Mouse (Mus musculus): ENCODE results near the gene Pcnx. TPM values are rescaled to one million over a fixed set of nuclear protein-coding genes. Genes with fewer than 3 reads are reported as not detected.

The Pcnx gene
- polyA plus RNA-seq, 1 experiment, result 49.0 TPM

DNA sequence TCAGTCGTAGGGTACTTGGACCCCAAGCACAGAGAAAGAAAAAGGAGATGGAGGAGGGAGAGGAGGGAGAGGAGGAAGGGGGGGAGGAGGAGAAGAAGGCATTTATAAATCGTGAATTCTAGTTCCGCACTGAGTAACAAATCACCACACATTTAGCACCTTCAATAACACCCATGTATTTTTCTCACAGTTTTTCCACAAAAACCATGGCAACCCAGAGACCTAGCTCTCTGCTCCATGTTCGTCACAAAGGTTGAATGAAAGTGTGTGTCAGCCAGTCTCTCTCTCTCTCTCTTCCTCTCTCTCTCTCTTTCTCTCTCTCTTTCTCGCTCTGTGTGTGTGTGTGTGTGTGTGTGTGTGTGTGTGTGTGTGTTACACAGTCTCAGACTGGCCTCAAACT lies 22.4 kb upstream of the Pcnx start:
- Histone ChIP-seq H3K4me1 (replicated peaks; ENCODE audit: control insufficient read depth, insufficient read depth, low read length) (no peaks in the 10 kb centered on the region), H3K27me3 (ENCODE audit: control insufficient read depth, insufficient read depth, low read length) (no peaks in the 10 kb centered on the region), H3K4me3 (ENCODE audit: control insufficient read depth, insufficient read depth, low read length) (no peak overlapping the region), H3K27ac (ENCODE audit: control insufficient read depth, insufficient read depth, low read length) (no peak overlapping the region), H3K36me3 (ENCODE audit: control insufficient read depth, insufficient read depth, low read length) (no peaks in the 10 kb centered on the region)
- no peak for TF ChIP-seq POLR2A (IDR thresholded peaks at IDR 0.05; ENCODE audit: control insufficient read depth, extremely low read depth, insufficient read depth, low read length, poor library complexity)
- TF ChIP-seq CTCF (IDR thresholded peaks at IDR 0.05; ENCODE audit: borderline replicate concordance, control insufficient read depth, extremely low read depth, insufficient read depth, low read length, poor library complexity), result no peak
- DNase-seq, result no peak
- WGBS, result 82% methylated on average over 5 of the region's 5 CpGs

DNA sequence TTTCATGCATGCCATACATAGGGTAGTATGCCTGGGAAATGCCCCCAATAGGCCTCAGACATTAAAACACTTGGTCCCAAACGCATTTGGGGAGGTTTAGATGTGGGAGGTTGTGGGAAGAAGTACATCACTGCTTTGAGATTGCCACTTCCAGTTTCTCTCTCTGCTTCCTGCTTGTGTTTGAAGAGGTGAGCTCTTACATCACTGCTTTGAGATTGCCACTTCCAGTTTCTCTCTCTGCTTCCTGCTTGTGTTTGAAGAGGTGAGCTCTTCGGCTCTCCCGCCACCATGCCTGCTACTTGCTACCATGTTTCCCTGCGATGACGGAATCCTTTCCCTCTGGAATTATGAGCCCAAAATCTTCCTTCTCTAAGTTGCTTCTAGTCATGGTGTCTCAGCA lies 20.2 kb upstream of the Pcnx start:
- DNase-seq, result no peak
- WGBS, result 53% methylated on average over 5 of the region's 5 CpGs
- no peaks in the 10 kb centered on the region for H3K36me3 ChIP-seq (ENCODE audit: control insufficient read depth, insufficient read depth, low read length)
- no peak overlapping the region for H3K27ac ChIP-seq (ENCODE audit: control insufficient read depth, insufficient read depth, low read length)
- TF ChIP-seq CTCF (IDR thresholded peaks at IDR 0.05; ENCODE audit: borderline replicate concordance, control insufficient read depth, extremely low read depth, insufficient read depth, low read length, poor library complexity), result no peak
- TF ChIP-seq POLR2A (IDR thresholded peaks at IDR 0.05; ENCODE audit: control insufficient read depth, extremely low read depth, insufficient read depth, low read length, poor library complexity), result no peak
- peaks cover 2% of the 10 kb centered on the region for H3K4me1 ChIP-seq (replicated peaks; ENCODE audit: control insufficient read depth, insufficient read depth, low read length)
- H3K27me3 ChIP-seq (ENCODE audit: control insufficient read depth, insufficient read depth, low read length), result no peaks in the 10 kb centered on the region
- no peak overlapping the region for H3K4me3 ChIP-seq (ENCODE audit: control insufficient read depth, insufficient read depth, low read length)

DNA sequence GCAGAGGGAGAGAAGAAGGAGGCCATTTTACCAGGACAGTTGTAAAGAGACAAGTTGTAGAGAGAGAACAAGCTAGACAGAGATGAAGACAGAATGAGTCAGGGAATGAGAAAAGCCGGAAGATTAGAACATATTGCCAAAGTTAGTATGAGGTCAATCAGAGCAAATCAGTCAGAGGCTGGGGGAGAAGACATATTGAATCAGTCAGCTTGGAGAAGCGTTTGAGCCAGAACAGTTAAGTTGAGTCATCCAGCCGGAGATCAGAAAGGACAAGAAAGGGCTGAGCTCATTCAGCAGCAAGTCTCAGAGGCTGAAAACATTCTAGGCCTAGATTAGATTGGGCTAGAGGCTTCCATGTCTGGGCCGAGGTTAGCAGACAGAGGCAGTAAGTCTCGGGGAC lies 18.8 kb upstream of the Pcnx start:
- TF ChIP-seq CTCF (IDR thresholded peaks at IDR 0.05; ENCODE audit: borderline replicate concordance, control insufficient read depth, extremely low read depth, insufficient read depth, low read length, poor library complexity) (no peak), POLR2A (IDR thresholded peaks at IDR 0.05; ENCODE audit: control insufficient read depth, extremely low read depth, insufficient read depth, low read length, poor library complexity) (no peak)
- Histone ChIP-seq H3K27me3 (ENCODE audit: control insufficient read depth, insufficient read depth, low read length) (no peaks in the 10 kb centered on the region), H3K36me3 (ENCODE audit: control insufficient read depth, insufficient read depth, low read length) (no peaks in the 10 kb centered on the region), H3K4me3 (ENCODE audit: control insufficient read depth, insufficient read depth, low read length) (no peak overlapping the region), H3K27ac (ENCODE audit: control insufficient read depth, insufficient read depth, low read length) (no peak overlapping the region), H3K4me1 (replicated peaks; ENCODE audit: control insufficient read depth, insufficient read depth, low read length) (peaks cover 11% of the 10 kb centered on the region)
- 94% methylated on average over 5 of the region's 5 CpGs for WGBS
- DNase-seq, result no peak

DNA sequence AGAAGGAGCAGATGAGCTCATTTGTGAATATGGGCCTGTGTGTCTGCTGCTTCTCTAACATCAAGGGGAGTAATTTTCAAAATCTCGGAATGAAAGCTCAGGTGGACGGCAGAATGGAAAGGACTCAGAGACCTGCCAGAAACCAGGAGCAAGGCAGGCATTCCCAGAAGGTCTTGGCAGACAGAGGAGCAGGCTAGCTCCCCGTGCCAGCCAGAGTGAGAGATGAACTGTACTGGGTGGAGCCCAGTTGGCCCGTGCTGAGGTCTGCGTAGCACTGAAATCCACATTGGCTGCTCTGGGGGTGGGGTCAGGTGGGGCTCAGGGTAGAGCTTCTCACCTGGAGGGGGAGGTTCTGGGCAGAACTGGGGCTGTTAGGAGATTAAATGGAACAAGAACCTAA lies 16.3 kb upstream of the Pcnx start:
- Histone ChIP-seq H3K27ac (ENCODE audit: control insufficient read depth, insufficient read depth, low read length) (no peak overlapping the region), H3K36me3 (ENCODE audit: control insufficient read depth, insufficient read depth, low read length) (no peaks in the 10 kb centered on the region), H3K27me3 (ENCODE audit: control insufficient read depth, insufficient read depth, low read length) (no peaks in the 10 kb centered on the region), H3K4me1 (replicated peaks; ENCODE audit: control insufficient read depth, insufficient read depth, low read length) (peaks cover 11% of the 10 kb centered on the region), H3K4me3 (ENCODE audit: control insufficient read depth, insufficient read depth, low read length) (no peak overlapping the region)
- TF ChIP-seq POLR2A (IDR thresholded peaks at IDR 0.05; ENCODE audit: control insufficient read depth, extremely low read depth, insufficient read depth, low read length, poor library complexity) (no peak), CTCF (IDR thresholded peaks at IDR 0.05; ENCODE audit: borderline replicate concordance, control insufficient read depth, extremely low read depth, insufficient read depth, low read length, poor library complexity) (no peak)
- 93% methylated on average over 5 of the region's 5 CpGs for WGBS
- DNase-seq, result no peak

DNA sequence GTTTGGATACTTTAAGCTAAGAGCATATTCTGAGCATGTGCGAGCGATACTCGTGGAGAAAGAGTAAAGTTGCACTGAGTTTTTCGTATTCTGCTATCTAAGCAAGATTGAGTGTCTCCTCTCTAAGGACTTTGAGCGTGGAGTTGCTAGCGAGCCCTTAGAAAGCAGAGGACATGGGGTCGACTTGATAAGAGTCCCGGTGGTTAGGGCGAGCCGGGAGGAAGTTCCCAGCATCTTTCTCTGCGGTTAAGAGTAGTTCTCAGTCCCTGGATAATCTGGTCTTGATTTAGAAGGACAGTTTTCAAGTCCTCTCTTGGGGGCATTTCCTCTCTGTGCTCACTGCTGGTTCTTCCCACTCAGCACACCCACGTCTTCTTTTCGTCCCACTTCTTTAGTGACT lies 15.3 kb upstream of the Pcnx start:
- Histone ChIP-seq H3K27me3 (ENCODE audit: control insufficient read depth, insufficient read depth, low read length) (no peaks in the 10 kb centered on the region), H3K4me1 (replicated peaks; ENCODE audit: control insufficient read depth, insufficient read depth, low read length) (peaks cover 11% of the 10 kb centered on the region), H3K4me3 (ENCODE audit: control insufficient read depth, insufficient read depth, low read length) (no peak overlapping the region), H3K36me3 (ENCODE audit: control insufficient read depth, insufficient read depth, low read length) (no peaks in the 10 kb centered on the region), H3K27ac (ENCODE audit: control insufficient read depth, insufficient read depth, low read length) (no peak overlapping the region)
- 24% methylated on average over 13 of the region's 13 CpGs for WGBS
- DNase-seq, result no peak
- TF ChIP-seq POLR2A (IDR thresholded peaks at IDR 0.05; ENCODE audit: control insufficient read depth, extremely low read depth, insufficient read depth, low read length, poor library complexity) (no peak), CTCF (IDR thresholded peaks at IDR 0.05; ENCODE audit: borderline replicate concordance, control insufficient read depth, extremely low read depth, insufficient read depth, low read length, poor library complexity) (no peak)

DNA sequence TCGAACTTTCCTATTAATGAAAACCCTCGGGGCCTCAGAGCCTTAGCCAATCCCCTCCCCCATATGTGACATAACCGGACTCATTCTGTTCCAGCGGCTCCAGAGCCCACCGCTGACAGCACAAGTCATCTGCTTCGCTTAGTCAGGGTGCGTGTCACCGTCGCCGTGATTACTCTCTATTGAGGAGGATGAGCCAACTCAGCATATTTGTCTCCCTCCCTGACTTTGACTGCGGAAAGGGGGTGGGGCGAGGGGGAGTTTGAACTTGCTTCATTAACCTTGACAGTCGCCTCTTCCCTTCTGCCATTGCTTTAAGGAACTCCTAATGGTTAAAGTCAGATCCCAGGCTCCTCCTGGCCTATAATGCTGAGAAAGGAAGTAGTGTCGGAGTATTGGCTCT lies 14.8 kb upstream of the Pcnx start:
- Histone ChIP-seq H3K27ac (ENCODE audit: control insufficient read depth, insufficient read depth, low read length) (no peak overlapping the region), H3K36me3 (ENCODE audit: control insufficient read depth, insufficient read depth, low read length) (no peaks in the 10 kb centered on the region), H3K4me1 (replicated peaks; ENCODE audit: control insufficient read depth, insufficient read depth, low read length) (peaks cover 11% of the 10 kb centered on the region), H3K27me3 (ENCODE audit: control insufficient read depth, insufficient read depth, low read length) (no peaks in the 10 kb centered on the region), H3K4me3 (ENCODE audit: control insufficient read depth, insufficient read depth, low read length) (no peak overlapping the region)
- no peak for DNase-seq
- TF ChIP-seq CTCF (IDR thresholded peaks at IDR 0.05; ENCODE audit: borderline replicate concordance, control insufficient read depth, extremely low read depth, insufficient read depth, low read length, poor library complexity) (no peak), POLR2A (IDR thresholded peaks at IDR 0.05; ENCODE audit: control insufficient read depth, extremely low read depth, insufficient read depth, low read length, poor library complexity) (no peak)
- WGBS, result 10% methylated on average over 14 of the region's 14 CpGs

DNA sequence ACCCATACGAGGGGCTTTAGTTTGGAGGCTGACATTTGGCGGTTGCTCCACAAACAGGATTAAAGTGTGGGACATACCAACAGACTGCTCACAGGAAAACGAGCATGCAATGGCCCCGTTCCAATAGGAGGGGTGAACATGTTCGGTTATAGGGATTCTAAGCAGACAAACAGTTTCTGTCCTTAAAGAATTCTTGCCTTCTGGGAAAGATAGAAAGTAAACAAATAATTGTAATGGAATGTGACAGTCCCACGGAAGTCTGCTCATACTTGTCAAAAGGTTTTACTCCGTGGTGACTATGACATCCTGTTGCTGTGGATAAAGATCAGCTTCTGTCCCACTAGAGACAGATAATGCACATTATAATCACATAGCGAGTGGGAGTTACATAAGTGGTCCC lies 10.2 kb upstream of the Pcnx start:
- H3K36me3 ChIP-seq (ENCODE audit: control insufficient read depth, insufficient read depth, low read length), result no peaks in the 10 kb centered on the region
- WGBS, result 78% methylated on average over 8 of the region's 8 CpGs
- no peak overlapping the region for H3K4me3 ChIP-seq (ENCODE audit: control insufficient read depth, insufficient read depth, low read length)
- DNase-seq, result no peak
- H3K27ac ChIP-seq (ENCODE audit: control insufficient read depth, insufficient read depth, low read length), result no peak overlapping the region
- TF ChIP-seq POLR2A (IDR thresholded peaks at IDR 0.05; ENCODE audit: control insufficient read depth, extremely low read depth, insufficient read depth, low read length, poor library complexity) (no peak), CTCF (IDR thresholded peaks at IDR 0.05; ENCODE audit: borderline replicate concordance, control insufficient read depth, extremely low read depth, insufficient read depth, low read length, poor library complexity) (no peak)
- H3K4me1 ChIP-seq (replicated peaks; ENCODE audit: control insufficient read depth, insufficient read depth, low read length), result peaks cover 9% of the 10 kb centered on the region
- H3K27me3 ChIP-seq (ENCODE audit: control insufficient read depth, insufficient read depth, low read length), result no peaks in the 10 kb centered on the region

Data from thymus, adult 2 months (tissue).